8 mouse cellular contexts compared by ENCODE assay signal in the genomic region with DNA sequence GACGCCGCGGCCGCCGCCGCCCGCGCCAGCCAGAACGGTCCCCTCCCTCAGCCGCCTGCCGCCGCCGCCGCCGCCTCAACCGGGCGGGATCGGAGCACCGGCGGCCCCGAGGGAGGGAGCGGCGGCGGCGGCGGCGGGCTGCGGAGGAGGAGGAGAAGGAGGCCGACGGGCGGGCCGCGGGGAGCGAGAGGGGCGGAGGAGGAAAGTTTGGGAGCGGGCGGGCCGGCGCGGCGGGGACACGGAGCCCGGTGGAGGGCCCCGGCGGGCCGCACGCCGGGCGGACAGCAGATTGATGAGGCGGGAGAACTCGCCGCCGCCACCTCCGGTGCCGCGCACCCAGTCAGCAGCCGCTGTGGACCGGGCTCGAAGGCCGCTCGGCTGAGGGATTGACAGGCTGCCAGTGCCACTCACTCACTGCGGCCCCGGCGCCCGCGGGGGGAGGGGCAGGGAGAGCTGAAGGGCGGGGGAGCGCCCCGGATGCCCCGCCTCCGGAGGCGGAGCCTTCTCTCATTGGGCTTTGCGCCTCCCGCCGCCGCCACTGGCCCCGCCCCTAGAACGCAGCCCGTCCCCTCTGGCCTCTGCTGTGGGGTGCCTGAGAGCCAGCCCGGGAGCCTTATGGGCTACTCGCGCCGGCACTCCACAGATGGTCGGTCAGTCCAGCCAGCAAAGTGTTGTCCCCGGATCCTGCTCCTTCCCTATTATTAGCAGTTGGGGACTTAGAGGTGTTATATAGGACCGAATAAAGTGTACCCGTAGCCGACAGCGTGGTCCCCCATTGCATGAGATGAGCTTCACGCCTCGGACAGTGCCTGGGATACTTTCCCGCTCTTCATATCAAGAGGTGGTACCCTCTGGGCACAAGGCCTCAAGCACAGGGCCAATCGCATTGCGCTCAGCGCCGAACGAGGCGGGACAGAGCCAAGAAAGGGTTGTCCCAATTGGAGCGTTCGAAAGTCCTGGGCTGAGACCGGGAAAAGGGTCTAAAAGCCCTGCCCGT. TPM values are rescaled to one million over a fixed set of nuclear protein-coding genes. Genes with fewer than 3 reads are reported as not detected.
A peak's percentile ranks its signal among the peaks of the same experiment; 100 is the strongest.
DNase-seq lines count a peak whose midpoint lies in the region; ATAC-seq and TF ChIP-seq lines count a peak whose summit lies in the region.

A gene (minus strand): TSS at position 838 of the 997 bp plus-strand sequence.

- ATAC-seq in Patski, result peak; percentile 87
- peak; percentile 93 for ATAC-seq in hindbrain, embryonic 15.5 days (ENCODE audit: low FRiP score, low read depth)

- peaks cover 28% of the 10 kb centered on the region for H3K4me1 ChIP-seq in hindbrain, embryonic 15.5 days (replicated peaks)

- CTCF ChIA-PET in Patski (lab: Charles Lee), result interaction anchor here (0.9 kb wide), 1 partner anchor 267 kb away, joined by 3 read pairs; no protein-coding TSS in a partner anchor

- POLR2A ChIA-PET in Patski (lab: Charles Lee), result interaction anchor here (0.5 to 2.4 kb wide), 4 partner anchors 11 to 133 kb away, joined by 3 to 11 read pairs (median 6); no protein-coding TSS in a partner anchor

- H3K9ac ChIP-seq in hindbrain, embryonic 15.5 days, result peak within 1 kb of the TSS; percentile 79

- under 1% methylated on average over 82 of the region's 102 CpGs for WGBS in hindbrain, embryonic 15.5 days

- TF ChIP-seq CTCF in Patski (IDR thresholded peaks at IDR 0.05), result no peak

- in situ Hi-C loops in Patski (cut with MboI; ENCODE audit: low pct_unique_long_range_greater_than_20kb), result loop anchor here (25.0 kb wide), 1 partner anchor 610 kb away; no protein-coding TSS in a partner anchor

- H3K9me3 ChIP-seq in hindbrain, embryonic 15.5 days, result no peaks in the 10 kb centered on the region

- no peaks in the 10 kb centered on the region for H3K27me3 ChIP-seq in Patski
- H3K27me3 ChIP-seq in hindbrain, embryonic 15.5 days, result no peaks in the 10 kb centered on the region

- DNase-seq in Patski (ENCODE audit: low read depth, low spot score), result peak; percentile 78
- peak; percentile 99 for DNase-seq in cerebellum, postnatal 14 days
- peak; percentile 78 to 82 for DNase-seq in frontal cortex, postnatal 25 days (ENCODE audit: low spot score in 2 of 2)
- DNase-seq in left cerebral cortex, adult 11 months (ENCODE audit: low spot score), result peak; percentile 92
- peak; percentile 97 to 98 for DNase-seq in lung, postnatal 4 days
- DNase-seq in retina, postnatal 7 days (ENCODE audit: low read depth, low spot score), result peak; percentile 94
- DNase-seq in urinary bladder, adult 2 months (ENCODE audit: low spot score), result peak; percentile 91

- H3K4me2 ChIP-seq in hindbrain, embryonic 15.5 days, result peak within 1 kb of the TSS; percentile 76

- peak within 1 kb of the TSS; percentile 97 for H3K27ac ChIP-seq in hindbrain, embryonic 15.5 days (replicated peaks)

- H3K36me3 ChIP-seq in hindbrain, embryonic 15.5 days, result no peaks in the 10 kb centered on the region

- H3K4me3 ChIP-seq in hindbrain, embryonic 15.5 days, result peak within 1 kb of the TSS; percentile 78

RNA-seq across cellular contexts. Expression of the gene that starts here (rescaled TPM):
- polyA plus RNA-seq in Patski (2021), result 47.2 TPM
- polyA plus RNA-seq in hindbrain, embryonic 15.5 days (2015; fragmentation: Nextera tagmentation; extraction: Ambion mirVana), result 118 and 130 TPM in 2 replicates
- 20.1 and 25.5 TPM in 2 replicates for polyA plus RNA-seq in urinary bladder, adult 2 months (2012; rRNA removed)

Comparison
In these comparisons a context has a peak if more than half of its experiments do, and no peak if none do; other contexts are left out.
1. Peak in every context shown above with its lines: DNase-seq, ATAC-seq, H3K4me3 ChIP-seq and H3K27ac ChIP-seq.